Mouse (Mus musculus) spleen, adult 2 months (tissue): ENCODE measurements around the gene Hsd17b14.

ENCODE experiments used
- CTCF ChIP-seq: fragments of 200-500 bp; IDR thresholded peaks from 2 replicates; pipeline ENCODE4 v1.5.1; 2011; ENCODE audit warnings: mild to moderate bottlenecking, inconsistent platforms; ENCODE audit not compliant: insufficient read depth, insufficient read length, insufficient replicate concordance; ENCODE audit errors: extremely low read depth
- POLR2A ChIP-seq: fragments of 200-500 bp; IDR thresholded peaks from 2 replicates; pipeline ENCODE4 v1.6.1; 2011; ENCODE audit warnings: low read depth, low read length, inconsistent platforms

GRCm38 (mm10) chr7:45598960-45599879, 44.5 kb downstream of the Hsd17b14 start:
- TF ChIP-seq POLR2A (no peak), CTCF (no peak)
